Comparison of ENCODE assay signal across 7 mouse cellular contexts in genomic region chr12:69373850-69374766, GRCm38 (mm10). TPM values are rescaled to one million over a fixed set of nuclear protein-coding genes. Genes with fewer than 3 reads are reported as not detected.
DNase-seq lines count a peak whose midpoint lies in the region; ATAC-seq and TF ChIP-seq lines count a peak whose summit lies in the region.

No protein-coding gene starts in this region.

- H3K9me3 ChIP-seq in forebrain, embryonic 16.5 days (ENCODE audit: control insufficient read depth, low read length), result no peaks in the 10 kb centered on the region
- H3K9me3 ChIP-seq in limb, embryonic 15.5 days, result no peaks in the 10 kb centered on the region

- H3K4me2 ChIP-seq in forebrain, embryonic 16.5 days (ENCODE audit: low read length), result peak overlapping the region; percentile 95
- peak overlapping the region; percentile 81 for H3K4me2 ChIP-seq in limb, embryonic 15.5 days

- peak; percentile 56 for DNase-seq in A20 (ENCODE audit: low read depth, low spot score)
- peak; percentile 44 for DNase-seq in CD4-positive helper T cell, adult 2 months (ENCODE audit: low read depth, low spot score)
- no peak for DNase-seq in cerebellum, postnatal 14 days
- DNase-seq in cerebellum, adult 8-10 months, result no peak

- 38% methylated on average over 11 of the region's 11 CpGs for WGBS in forebrain, embryonic 16.5 days
- 32% methylated on average over 11 of the region's 11 CpGs for WGBS in limb, embryonic 15.5 days
- WGBS in olfactory bulb, adult 2 months, result 29% methylated on average over 11 of the region's 11 CpGs

- peaks cover 22% of the 10 kb centered on the region for H3K4me1 ChIP-seq in forebrain, embryonic 16.5 days (replicated peaks; ENCODE audit: control insufficient read depth, insufficient read depth, low read length)
- peaks cover 19% of the 10 kb centered on the region; the same call in 1 of the 2 replicates for H3K4me1 ChIP-seq in limb, embryonic 15.5 days
- H3K4me1 ChIP-seq in olfactory bulb, adult 2 months (ENCODE audit: control insufficient read depth, insufficient read depth, low read length), result peaks cover 13% of the 10 kb centered on the region

- ATAC-seq in forebrain, embryonic 16.5 days, result no peak
- no peak for ATAC-seq in limb, embryonic 15.5 days (ENCODE audit: insufficient number of reproducible peaks, low FRiP score, low TSS enrichment, low read depth)

- no peak overlapping the region for H3K27ac ChIP-seq in forebrain, embryonic 16.5 days (ENCODE audit: low read length)
- H3K27ac ChIP-seq in limb, embryonic 15.5 days, result no peak overlapping the region
- no peak overlapping the region for H3K27ac ChIP-seq in olfactory bulb, adult 2 months (ENCODE audit: insufficient read depth, low read depth, low read length)

- H3K27me3 ChIP-seq in forebrain, embryonic 16.5 days (replicated peaks; ENCODE audit: control insufficient read depth, insufficient read depth, low read length), result no peaks in the 10 kb centered on the region
- H3K27me3 ChIP-seq in limb, embryonic 15.5 days, result no peaks in the 10 kb centered on the region

- H3K36me3 ChIP-seq in forebrain, embryonic 16.5 days (ENCODE audit: control insufficient read depth, insufficient read depth), result no peaks in the 10 kb centered on the region
- 0 out of 2 replicates have a peak, but pooled peaks cover 2% of the 10 kb centered on the region for H3K36me3 ChIP-seq in limb, embryonic 15.5 days

- H3K4me3 ChIP-seq in forebrain, embryonic 16.5 days (replicated peaks; ENCODE audit: low read length), result peak overlapping the region; percentile 87
- H3K4me3 ChIP-seq in limb, embryonic 15.5 days, result peak overlapping the region; percentile 97
- H3K4me3 ChIP-seq in olfactory bulb, adult 2 months (ENCODE audit: insufficient read depth, low read depth, low read length), result peak overlapping the region; percentile 6; the same call in 1 of the 2 replicates

- TF ChIP-seq POLR2A in olfactory bulb, adult 2 months (IDR thresholded peaks at IDR 0.05; ENCODE audit: insufficient read depth, low read depth, low read length), result no peak

- peak overlapping the region; percentile 94 for H3K9ac ChIP-seq in forebrain, embryonic 16.5 days (replicated peaks; ENCODE audit: low read depth, low read length)
- peak overlapping the region; percentile 98 for H3K9ac ChIP-seq in limb, embryonic 15.5 days

- no peak for TF ChIP-seq CTCF in olfactory bulb, adult 2 months (IDR thresholded peaks at IDR 0.05; ENCODE audit: insufficient read depth, low read depth, low read length)

RNA-seq across cellular contexts. Expression of gene Gm9887, which starts 1.9 kb away (rescaled TPM):
- 0.62 TPM in 1 of 2 replicates, not detected in the other for polyA plus RNA-seq in forebrain, embryonic 16.5 days (2015; fragmentation: Nextera tagmentation; extraction: Ambion mirVana)
- 1.8 and 2.4 TPM in 2 replicates for polyA plus RNA-seq in limb, embryonic 15.5 days (2015; fragmentation: Nextera tagmentation; extraction: Ambion mirVana)
- not detected in 2 replicates for polyA plus RNA-seq in olfactory bulb, adult 2 months (2012; ENCODE audit: insufficient read depth, insufficient read length, low replicate concordance, missing spikeins)

RNA-seq across cellular contexts. Expression of gene Arf6, which starts 2.2 kb away (rescaled TPM):
- polyA plus RNA-seq in forebrain, embryonic 16.5 days (2015; fragmentation: Nextera tagmentation; extraction: Ambion mirVana), result 22.2 and 27.6 TPM in 2 replicates
- polyA plus RNA-seq in limb, embryonic 15.5 days (2015; fragmentation: Nextera tagmentation; extraction: Ambion mirVana), result 59.8 and 73.7 TPM in 2 replicates
- 607 TPM in 1 of 2 replicates, not detected in the other for polyA plus RNA-seq in olfactory bulb, adult 2 months (2012; ENCODE audit: insufficient read depth, insufficient read length, low replicate concordance, missing spikeins)

RNA-seq across cellular contexts. Expression of gene Nemf, which starts 17.1 kb away (rescaled TPM):
- 87.6 and 94.4 TPM in 2 replicates for polyA plus RNA-seq in forebrain, embryonic 16.5 days (2015; fragmentation: Nextera tagmentation; extraction: Ambion mirVana)
- polyA plus RNA-seq in limb, embryonic 15.5 days (2015; fragmentation: Nextera tagmentation; extraction: Ambion mirVana), result 84.7 and 88.7 TPM in 2 replicates
- polyA plus RNA-seq in olfactory bulb, adult 2 months (2012; ENCODE audit: insufficient read depth, insufficient read length, low replicate concordance, missing spikeins), result not detected in 2 replicates

Comparison
In these comparisons a context has a peak if more than half of its experiments do, and no peak if none do; other contexts are left out.
1. DNase-seq: peak in A20 (single experiment) and CD4-positive helper T cell, adult 2 months (single experiment); none in cerebellum, postnatal 14 days (0 of 2) and cerebellum, adult 8-10 months (single experiment).
2. H3K4me3 ChIP-seq: peak in every context shown above with its lines; median percentile 97 in limb, embryonic 15.5 days; 87 in forebrain, embryonic 16.5 days; 6 in olfactory bulb, adult 2 months.